10 mouse cellular contexts compared by ENCODE assay signal in genomic region chr5:130811266-130811665, GRCm38 (mm10).
DNase-seq lines count a peak whose midpoint lies in the region; ATAC-seq and TF ChIP-seq lines count a peak whose summit lies in the region.
"Had no signal": no experiment of that assay in that cellular context is flagged by ENCODE, and none has a peak within 500 bp of the region (broad histone marks: within the 10 kb centered on the region; RNA-seq: fewer than 3 reads in every experiment).

No protein-coding gene starts in this region.

- no peak for ATAC-seq in neural tube, embryonic 15.5 days (ENCODE audit: low FRiP score)

- 0 out of 2 replicates have a peak, but pooled peaks cover 6% of the 10 kb centered on the region for H3K4me1 ChIP-seq in neural tube, embryonic 15.5 days
- no peaks in the 10 kb centered on the region for H3K4me1 ChIP-seq in small intestine, adult 2 months (ENCODE audit: control insufficient read depth, insufficient read depth, insufficient read length, low read length)
- H3K4me1 ChIP-seq: liver, embryonic 15.5 days had no signal

- peaks cover 3% of the 10 kb centered on the region; the same call in 1 of the 2 replicates for H3K9me3 ChIP-seq in neural tube, embryonic 15.5 days (replicated peaks)

- H3K4me3 ChIP-seq in neural tube, embryonic 15.5 days (replicated peaks), result no peak overlapping the region
- no peak overlapping the region for H3K4me3 ChIP-seq in small intestine, adult 2 months (ENCODE audit: low read depth, low read length)
- H3K4me3 ChIP-seq: liver, embryonic 15.5 days had no signal

- peak; percentile 40 for DNase-seq in gastrocnemius, postnatal 10 days
- no peak for DNase-seq in gastrocnemius, adult 8-10 months (ENCODE audit: low spot score in 2 of 2)
- DNase-seq in neural tube, embryonic 10.5 days (ENCODE audit: extremely low spot score, low spot score), result peak; percentile 36
- peak; percentile 83 to 92 for DNase-seq in cerebellum, postnatal 14 days
- peak; percentile 42 to 50 for DNase-seq in left cerebral cortex, postnatal 10 days (ENCODE audit: extremely low spot score in 1 of 2, low spot score in 2 of 2)
- no peak for DNase-seq in c-Kit-positive CD71-positive TER-119-positive erythroid progenitor cells, embryonic 14.5 days (ENCODE audit: low spot score)

- 41% methylated on average over 3 of the region's 3 CpGs for WGBS in neural tube, embryonic 15.5 days
- WGBS in small intestine, adult 2 months, result 26% methylated on average over 3 of the region's 3 CpGs

- H3K27ac ChIP-seq in neural tube, embryonic 15.5 days (replicated peaks), result no peak overlapping the region; the same call in 1 of the 2 replicates
- H3K27ac ChIP-seq in small intestine, adult 2 months (ENCODE audit: insufficient read depth, low read depth, low read length), result no peak overlapping the region
- H3K27ac ChIP-seq: liver, embryonic 15.5 days had no signal

- TF ChIP-seq POLR2A in small intestine, adult 2 months (IDR thresholded peaks at IDR 0.05; ENCODE audit: low read depth, low read length), result no peak

- 0 out of 2 replicates have a peak, but pooled peaks have one; percentile 13 for TF ChIP-seq CTCF in small intestine, adult 2 months (IDR thresholded peaks at IDR 0.05; ENCODE audit: extremely low read depth, insufficient read length, insufficient replicate concordance, low read depth, low read length)

- intact Hi-C loops in left cerebral cortex, postnatal 10 days (cut with DNase I), result no loop called here

- H3K9ac ChIP-seq in neural tube, embryonic 15.5 days (replicated peaks), result no peak overlapping the region
- H3K9ac ChIP-seq: liver, embryonic 15.5 days had no signal

- H3K4me2 ChIP-seq in neural tube, embryonic 15.5 days, result no peak overlapping the region
- H3K4me2 ChIP-seq: liver, embryonic 15.5 days had no signal

- no peaks in the 10 kb centered on the region for H3K27me3 ChIP-seq in neural tube, embryonic 15.5 days (replicated peaks)
- H3K27me3 ChIP-seq in small intestine, adult 2 months (ENCODE audit: control insufficient read depth, insufficient read depth, low read length), result no peaks in the 10 kb centered on the region
- H3K27me3 ChIP-seq: liver, embryonic 15.5 days had no signal

- no peaks in the 10 kb centered on the region for H3K36me3 ChIP-seq in neural tube, embryonic 15.5 days
- H3K36me3 ChIP-seq in small intestine, adult 2 months (ENCODE audit: control insufficient read depth, insufficient read depth, low read length), result no peaks in the 10 kb centered on the region
- H3K36me3 ChIP-seq: G1E; liver, embryonic 15.5 days had no signal

Comparison
In these comparisons a context has a peak if more than half of its experiments do, and no peak if none do; other contexts are left out.
1. DNase-seq: peak in gastrocnemius, postnatal 10 days (single experiment), neural tube, embryonic 10.5 days (single experiment), cerebellum, postnatal 14 days (2 of 2) and left cerebral cortex, postnatal 10 days (2 of 2); none in gastrocnemius, adult 8-10 months (0 of 2) and c-Kit-positive CD71-positive TER-119-positive erythroid progenitor cells, embryonic 14.5 days (single experiment).